ENCODE assay signal across 8 mouse cellular contexts in genomic region chr9:119320946-119321345, GRCm38 (mm10). TPM values are rescaled to one million over a fixed set of nuclear protein-coding genes. Genes with fewer than 3 reads are reported as not detected.
DNase-seq lines count a peak whose midpoint lies in the region; ATAC-seq lines count a peak whose summit lies in the region.

No protein-coding gene starts in this region.

- peak overlapping the region; percentile 91 for H3K9ac ChIP-seq in heart, embryonic 14.5 days (ENCODE audit: low read length)
- peak overlapping the region; percentile 93 for H3K9ac ChIP-seq in hindbrain, embryonic 13.5 days
- H3K9ac ChIP-seq in midbrain, embryonic 16.5 days (ENCODE audit: low read depth, low read length) = peak overlapping the region; percentile 90

- DNase-seq in heart, postnatal 36 days = no peak
- DNase-seq in NIH3T3 (ENCODE audit: low read depth) = peak; percentile 34
- DNase-seq in thymus, postnatal 0 days (ENCODE audit: low spot score) = no peak

- H3K4me3 ChIP-seq in heart, embryonic 14.5 days (ENCODE audit: control insufficient read depth in 1 of 2, insufficient read depth in 1 of 2, low read depth in 1 of 2, low read length in 2 of 2) = peak overlapping the region; percentile 53 to 95
- H3K4me3 ChIP-seq in hindbrain, embryonic 13.5 days = peak overlapping the region; percentile 96
- peak overlapping the region; percentile 89 for H3K4me3 ChIP-seq in midbrain, embryonic 16.5 days (ENCODE audit: low read depth, low read length)

- WGBS in heart, embryonic 14.5 days = 10% methylated on average over 7 of the region's 7 CpGs
- WGBS in hindbrain, embryonic 13.5 days = 16% methylated on average over 7 of the region's 7 CpGs
- WGBS in midbrain, embryonic 16.5 days = 8% methylated on average over 7 of the region's 7 CpGs

- no peaks in the 10 kb centered on the region for H3K9me3 ChIP-seq in heart, embryonic 14.5 days (ENCODE audit: control insufficient read depth, low read length)
- no peaks in the 10 kb centered on the region for H3K9me3 ChIP-seq in hindbrain, embryonic 13.5 days
- no peaks in the 10 kb centered on the region for H3K9me3 ChIP-seq in midbrain, embryonic 16.5 days (replicated peaks; ENCODE audit: control insufficient read depth, low read length, poor library complexity, severe bottlenecking)

- no peaks in the 10 kb centered on the region for H3K27me3 ChIP-seq in heart, embryonic 14.5 days (ENCODE audit: control insufficient read depth, insufficient read depth, low read length)
- no peaks in the 10 kb centered on the region for H3K27me3 ChIP-seq in hindbrain, embryonic 13.5 days
- H3K27me3 ChIP-seq in midbrain, embryonic 16.5 days (ENCODE audit: control insufficient read depth, insufficient read depth, low read depth, low read length) = no peaks in the 10 kb centered on the region

- ATAC-seq in heart, embryonic 14.5 days (ENCODE audit: insufficient number of reproducible peaks, insufficient read depth, low FRiP score, low read depth) = no peak
- no peak for ATAC-seq in hindbrain, embryonic 13.5 days (ENCODE audit: low FRiP score)
- no peak for ATAC-seq in midbrain, embryonic 16.5 days
- ATAC-seq in megakaryocyte-erythroid progenitor cell, adult 5-6 weeks (replicated peaks; ENCODE audit: low FRiP score, low TSS enrichment, poor library complexity, severe bottlenecking) = no peak
- no peak for ATAC-seq in activated CD4-positive, CD25-positive, alpha-beta regulatory T cell, adult 4 months

- H3K36me3 ChIP-seq in heart, embryonic 14.5 days (ENCODE audit: control insufficient read depth, insufficient read depth, low read length) = 0 out of 2 replicates have a peak, but pooled peaks cover 6% of the 10 kb centered on the region
- no peaks in the 10 kb centered on the region for H3K36me3 ChIP-seq in hindbrain, embryonic 13.5 days
- H3K36me3 ChIP-seq in midbrain, embryonic 16.5 days (ENCODE audit: control insufficient read depth, insufficient read depth, low read length) = no peaks in the 10 kb centered on the region

- 0 out of 4 replicates have a peak overlapping the region, but pooled peaks of 1 of the 2 experiments have one; percentile 19 for H3K27ac ChIP-seq in heart, embryonic 14.5 days (replicated peaks in 1 of 2; ENCODE audit: control insufficient read depth in 1 of 2, insufficient read depth in 1 of 2, low read depth in 2 of 2, low read length in 2 of 2)
- no peak overlapping the region for H3K27ac ChIP-seq in hindbrain, embryonic 13.5 days
- no peak overlapping the region for H3K27ac ChIP-seq in midbrain, embryonic 16.5 days (ENCODE audit: low read length)

- intact Hi-C loops in heart, postnatal 36 days (cut with DNase I) = no loop called here

- peak overlapping the region; percentile 99 for H3K4me2 ChIP-seq in heart, embryonic 14.5 days (ENCODE audit: low read length)
- peak overlapping the region; percentile 99 for H3K4me2 ChIP-seq in hindbrain, embryonic 13.5 days
- H3K4me2 ChIP-seq in midbrain, embryonic 16.5 days (ENCODE audit: low read length) = peak overlapping the region; percentile 87

- peaks cover 0 to 11% of the 10 kb centered on the region in 2 experiments; a peak in 2 of 4 replicates for H3K4me1 ChIP-seq in heart, embryonic 14.5 days (ENCODE audit: control insufficient read depth in 2 of 2, insufficient read depth in 2 of 2, low read length in 2 of 2)
- peaks cover 27% of the 10 kb centered on the region for H3K4me1 ChIP-seq in hindbrain, embryonic 13.5 days (replicated peaks)
- peaks cover 16% of the 10 kb centered on the region for H3K4me1 ChIP-seq in midbrain, embryonic 16.5 days (ENCODE audit: control insufficient read depth, insufficient read depth, low read length)

RNA-seq across cellular contexts. Expression of gene Oxsr1, which starts 1.3 kb away (rescaled TPM):
- polyA plus RNA-seq in heart, embryonic 14.5 days (2014; fragmentation: Nextera tagmentation; extraction: Ambion mirVana) = 10.2 and 11.7 TPM in 2 replicates
- 10 to 100 TPM; 49.3 to 49.5 TPM for total RNA-seq in heart, postnatal 36 days (2021)
- 11.8 and 13.0 TPM in 2 replicates for polyA plus RNA-seq in hindbrain, embryonic 13.5 days (2015; fragmentation: Nextera tagmentation; extraction: Ambion mirVana)
- 13.0 and 14.6 TPM in 2 replicates for polyA plus RNA-seq in midbrain, embryonic 16.5 days (2015; fragmentation: Nextera tagmentation; extraction: Ambion mirVana)
- polyA plus RNA-seq in thymus, postnatal 0 days (2015; fragmentation: Nextera tagmentation; extraction: Ambion mirVana) = 9.3 and 11.7 TPM in 2 replicates
- 32.6 and 33.0 TPM in 2 replicates for total RNA-seq in megakaryocyte-erythroid progenitor cell, adult 5-6 weeks (2014; fragmentation: Nextera tagmentation)
- 50.4 and 55.4 TPM in 2 replicates for total RNA-seq in megakaryocyte-erythroid progenitor cell, adult 5-6 weeks (2017)
- 1 to 10 TPM; 7.0 to 7.2 TPM for polyA plus RNA-seq in activated CD4-positive, CD25-positive, alpha-beta regulatory T cell, adult 4 months (2017; shearing (Covaris generic))

RNA-seq across cellular contexts. Expression of gene Acaa1a, which starts 18.5 kb away (rescaled TPM):
- 78.3 and 81.6 TPM in 2 replicates for polyA plus RNA-seq in heart, embryonic 14.5 days (2014; fragmentation: Nextera tagmentation; extraction: Ambion mirVana)
- 10 to 100 TPM; 80.3 to 85.7 TPM for total RNA-seq in heart, postnatal 36 days (2021)
- 106 and 110 TPM in 2 replicates for polyA plus RNA-seq in hindbrain, embryonic 13.5 days (2015; fragmentation: Nextera tagmentation; extraction: Ambion mirVana)
- polyA plus RNA-seq in midbrain, embryonic 16.5 days (2015; fragmentation: Nextera tagmentation; extraction: Ambion mirVana) = 113 and 116 TPM in 2 replicates
- polyA plus RNA-seq in thymus, postnatal 0 days (2015; fragmentation: Nextera tagmentation; extraction: Ambion mirVana) = 79.2 and 83.3 TPM in 2 replicates
- total RNA-seq in megakaryocyte-erythroid progenitor cell, adult 5-6 weeks (2014; fragmentation: Nextera tagmentation) = 21.2 and 53.2 TPM in 2 replicates
- 8.3 and 30.1 TPM in 2 replicates for total RNA-seq in megakaryocyte-erythroid progenitor cell, adult 5-6 weeks (2017)
- 10 to 100 TPM; 34.5 to 53.6 TPM for polyA plus RNA-seq in activated CD4-positive, CD25-positive, alpha-beta regulatory T cell, adult 4 months (2017; shearing (Covaris generic))

RNA-seq across cellular contexts. Expression of gene Myd88, which starts 20.3 kb away (rescaled TPM):
- polyA plus RNA-seq in heart, embryonic 14.5 days (2014; fragmentation: Nextera tagmentation; extraction: Ambion mirVana) = 13.2 and 14.9 TPM in 2 replicates
- total RNA-seq in heart, postnatal 36 days (2021) = 10 to 100 TPM; 14.8 to 15.5 TPM
- 6.1 and 6.2 TPM in 2 replicates for polyA plus RNA-seq in hindbrain, embryonic 13.5 days (2015; fragmentation: Nextera tagmentation; extraction: Ambion mirVana)
- polyA plus RNA-seq in midbrain, embryonic 16.5 days (2015; fragmentation: Nextera tagmentation; extraction: Ambion mirVana) = 5.2 and 5.8 TPM in 2 replicates
- polyA plus RNA-seq in thymus, postnatal 0 days (2015; fragmentation: Nextera tagmentation; extraction: Ambion mirVana) = 34.3 and 34.4 TPM in 2 replicates
- 19.9 and 21.1 TPM in 2 replicates for total RNA-seq in megakaryocyte-erythroid progenitor cell, adult 5-6 weeks (2014; fragmentation: Nextera tagmentation)
- total RNA-seq in megakaryocyte-erythroid progenitor cell, adult 5-6 weeks (2017) = 16.2 and 18.8 TPM in 2 replicates
- polyA plus RNA-seq in activated CD4-positive, CD25-positive, alpha-beta regulatory T cell, adult 4 months (2017; shearing (Covaris generic)) = 10 to 100 TPM; 75.2 to 83.3 TPM

RNA-seq across cellular contexts. Expression of gene Xylb, which starts 36.2 kb away (rescaled TPM):
- polyA plus RNA-seq in heart, embryonic 14.5 days (2014; fragmentation: Nextera tagmentation; extraction: Ambion mirVana) = 1.2 and 2.0 TPM in 2 replicates
- total RNA-seq in heart, postnatal 36 days (2021) = under 1 TPM; 0.22 TPM
- 2.4 and 2.5 TPM in 2 replicates for polyA plus RNA-seq in hindbrain, embryonic 13.5 days (2015; fragmentation: Nextera tagmentation; extraction: Ambion mirVana)
- polyA plus RNA-seq in midbrain, embryonic 16.5 days (2015; fragmentation: Nextera tagmentation; extraction: Ambion mirVana) = 2.7 and 4.3 TPM in 2 replicates
- polyA plus RNA-seq in thymus, postnatal 0 days (2015; fragmentation: Nextera tagmentation; extraction: Ambion mirVana) = 0.99 and 1.5 TPM in 2 replicates
- total RNA-seq in megakaryocyte-erythroid progenitor cell, adult 5-6 weeks (2014; fragmentation: Nextera tagmentation) = 5.4 and 5.7 TPM in 2 replicates
- 4.3 and 4.8 TPM in 2 replicates for total RNA-seq in megakaryocyte-erythroid progenitor cell, adult 5-6 weeks (2017)
- under 1 TPM; 0.36 TPM for polyA plus RNA-seq in activated CD4-positive, CD25-positive, alpha-beta regulatory T cell, adult 4 months (2017; shearing (Covaris generic))

RNA-seq across cellular contexts. Expression of gene Slc22a14, which starts 44.4 kb away (rescaled TPM):
- polyA plus RNA-seq in heart, embryonic 14.5 days (2014; fragmentation: Nextera tagmentation; extraction: Ambion mirVana) = not detected in 2 replicates
- total RNA-seq in heart, postnatal 36 days (2021) = under 1 TPM in 1 of 2 experiments, not detected in 1; 0.19 TPM
- polyA plus RNA-seq in hindbrain, embryonic 13.5 days (2015; fragmentation: Nextera tagmentation; extraction: Ambion mirVana) = not detected in 2 replicates
- 0.11 TPM in 1 of 2 replicates, not detected in the other for polyA plus RNA-seq in midbrain, embryonic 16.5 days (2015; fragmentation: Nextera tagmentation; extraction: Ambion mirVana)
- polyA plus RNA-seq in thymus, postnatal 0 days (2015; fragmentation: Nextera tagmentation; extraction: Ambion mirVana) = 0.09 TPM in 1 of 2 replicates, not detected in the other
- total RNA-seq in megakaryocyte-erythroid progenitor cell, adult 5-6 weeks (2014; fragmentation: Nextera tagmentation) = not detected in 2 replicates
- total RNA-seq in megakaryocyte-erythroid progenitor cell, adult 5-6 weeks (2017) = not detected in 2 replicates
- polyA plus RNA-seq in activated CD4-positive, CD25-positive, alpha-beta regulatory T cell, adult 4 months (2017; shearing (Covaris generic)) = not detected
